ENCODE assay signal across 9 mouse cellular contexts in the genomic region with DNA sequence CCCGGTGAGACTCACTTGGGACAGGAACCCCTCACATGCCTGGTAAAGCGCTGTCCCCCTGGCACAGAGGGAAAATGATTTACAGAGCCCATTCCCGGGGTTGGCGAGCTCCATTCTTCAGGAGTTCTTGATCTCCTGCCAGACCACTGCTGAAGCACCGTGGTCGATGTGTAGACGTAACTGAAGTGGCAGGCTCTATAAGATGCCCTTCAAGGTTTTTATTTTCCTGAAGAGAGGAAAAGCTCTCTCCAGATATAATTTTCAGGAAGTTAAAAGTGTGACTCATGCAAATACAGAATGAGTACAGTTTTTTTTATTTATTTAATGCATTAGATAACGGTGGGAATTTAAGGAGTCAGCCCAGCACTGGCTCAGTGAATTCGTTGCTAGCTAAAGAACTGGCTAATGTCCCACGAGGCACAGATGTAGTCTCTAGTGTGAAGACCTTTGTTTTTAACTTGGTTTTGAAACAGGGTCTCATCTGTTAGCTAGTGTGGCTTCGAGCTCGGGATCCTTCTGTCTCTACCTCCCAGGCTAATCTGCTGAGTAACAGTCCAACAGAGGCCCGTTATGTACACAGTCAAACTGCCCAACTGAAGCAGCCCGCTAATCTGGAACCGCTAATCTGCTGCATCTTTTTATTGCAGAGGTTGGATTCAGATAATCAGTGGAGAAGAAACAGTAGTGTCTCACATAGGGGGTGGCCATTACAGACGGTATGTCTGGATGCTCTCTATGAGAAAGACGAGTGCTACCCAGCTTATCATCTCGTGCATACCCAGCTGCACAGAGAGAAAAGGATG. TPM values are rescaled to one million over a fixed set of nuclear protein-coding genes. Genes with fewer than 3 reads are reported as not detected.
A peak's percentile ranks its signal among the peaks of the same experiment; 100 is the strongest.
DNase-seq lines count a peak whose midpoint lies in the region; ATAC-seq and TF ChIP-seq lines count a peak whose summit lies in the region.
"Had no signal": no experiment of that assay in that cellular context is flagged by ENCODE, and none has a peak within 500 bp of the region (broad histone marks: within the 10 kb centered on the region; RNA-seq: fewer than 3 reads in every experiment).

No protein-coding gene starts in this region.

- H3K36me3 ChIP-seq in hindbrain, embryonic 13.5 days, result peaks cover 10% of the 10 kb centered on the region
- H3K36me3 ChIP-seq in midbrain, embryonic 15.5 days (replicated peaks), result no peaks in the 10 kb centered on the region

- 49% methylated on average over 18 of the region's 18 CpGs for WGBS in hindbrain, embryonic 13.5 days
- WGBS in midbrain, embryonic 15.5 days, result 54% methylated on average over 18 of the region's 18 CpGs

- H3K27ac ChIP-seq in left cerebral cortex, adult 2 months, result peak overlapping the region; percentile 97
- no peak overlapping the region for H3K27ac ChIP-seq in bone marrow macrophage, adult 2 months (ENCODE audit: insufficient read depth, low read depth, low read length)
- peak overlapping the region; percentile 99 for H3K27ac ChIP-seq in hindbrain, embryonic 13.5 days
- H3K27ac ChIP-seq in midbrain, embryonic 15.5 days, result 0 out of 2 replicates have a peak overlapping the region, but pooled peaks have one; percentile 98

- intact Hi-C loops in left cerebral cortex, adult 2 months (cut with DNase I), result no loop called here
- intact Hi-C loops in left cerebral cortex, postnatal 25 days (cut with DNase I), result loop anchor here (5.0 kb wide), 1 partner anchor 268 kb away; no protein-coding TSS in a partner anchor

- no peaks in the 10 kb centered on the region for H3K9me3 ChIP-seq in hindbrain, embryonic 13.5 days
- no peaks in the 10 kb centered on the region for H3K9me3 ChIP-seq in midbrain, embryonic 15.5 days

- peak overlapping the region; percentile 21; the same call in 1 of the 2 replicates for H3K9ac ChIP-seq in hindbrain, embryonic 13.5 days
- no peak overlapping the region for H3K9ac ChIP-seq in midbrain, embryonic 15.5 days

- TF ChIP-seq POLR2A in bone marrow macrophage, adult 2 months (IDR thresholded peaks at IDR 0.05; ENCODE audit: borderline replicate concordance, low read depth, low read length), result no peak

- no peak overlapping the region for H3K4me2 ChIP-seq in hindbrain, embryonic 13.5 days
- no peak overlapping the region for H3K4me2 ChIP-seq in midbrain, embryonic 15.5 days

- TF ChIP-seq CTCF in left cerebral cortex, adult 2 months (IDR thresholded peaks at IDR 0.05), result no peak
- no peak for TF ChIP-seq CTCF in bone marrow macrophage, adult 2 months (IDR thresholded peaks at IDR 0.05; ENCODE audit: low read depth, low read length)

- no peak for DNase-seq in left cerebral cortex, adult 2 months (ENCODE audit: extremely low spot score in 1 of 2, low spot score in 2 of 2)
- DNase-seq in left cerebral cortex, postnatal 25 days (ENCODE audit: low spot score in 2 of 2), result no peak
- no peak for DNase-seq in ovary, postnatal 10 days (ENCODE audit: low spot score)
- no peak for DNase-seq in right cerebral cortex, postnatal 4 days
- DNase-seq: right cerebral cortex, postnatal 25 days had no signal

- no peak overlapping the region for H3K4me3 ChIP-seq in left cerebral cortex, adult 2 months
- peak overlapping the region; percentile 5; the same call in 1 of the 2 replicates for H3K4me3 ChIP-seq in bone marrow macrophage, adult 2 months (ENCODE audit: insufficient read depth, low read length)
- no peak overlapping the region for H3K4me3 ChIP-seq in hindbrain, embryonic 13.5 days
- H3K4me3 ChIP-seq in midbrain, embryonic 15.5 days, result no peak overlapping the region

- 0 out of 2 replicates have a peak, but pooled peaks cover 6% of the 10 kb centered on the region for H3K27me3 ChIP-seq in hindbrain, embryonic 13.5 days
- no peaks in the 10 kb centered on the region for H3K27me3 ChIP-seq in midbrain, embryonic 15.5 days (replicated peaks)

- peaks cover 70% of the 10 kb centered on the region for H3K4me1 ChIP-seq in bone marrow macrophage, adult 2 months (ENCODE audit: control insufficient read depth, insufficient read depth, low read length)
- peaks cover 70% of the 10 kb centered on the region for H3K4me1 ChIP-seq in hindbrain, embryonic 13.5 days (replicated peaks)
- H3K4me1 ChIP-seq in midbrain, embryonic 15.5 days, result peaks cover 45% of the 10 kb centered on the region

- no peak for ATAC-seq in hindbrain, embryonic 13.5 days (ENCODE audit: low FRiP score)
- no peak for ATAC-seq in midbrain, embryonic 15.5 days (replicated peaks)
- ATAC-seq in monocyte, adult 5-6 weeks (replicated peaks; ENCODE audit: insufficient number of reproducible peaks, low FRiP score, low TSS enrichment, poor library complexity, severe bottlenecking), result no peak

RNA-seq across cellular contexts. Expression of a gene that starts 23.2 kb away (rescaled TPM):
- total RNA-seq in left cerebral cortex, adult 2 months (2021), result 1 to 10 TPM; 4.4 to 6.7 TPM
- 1 to 10 TPM; 7.8 TPM for total RNA-seq in left cerebral cortex, postnatal 25 days (2021)
- 14.3 and 24.7 TPM in 2 replicates for polyA plus RNA-seq in bone marrow macrophage, adult 2 months (2012; ENCODE audit: insufficient read depth, insufficient read length, missing spikeins)
- polyA plus RNA-seq in hindbrain, embryonic 13.5 days (2015; fragmentation: Nextera tagmentation; extraction: Ambion mirVana), result 9.8 and 10.4 TPM in 2 replicates
- 6.2 and 8.4 TPM in 2 replicates for polyA plus RNA-seq in midbrain, embryonic 15.5 days (2015; fragmentation: Nextera tagmentation; extraction: Ambion mirVana)
- 10.1 to 31.8 TPM (median 11.9 TPM) in 3 replicates for total RNA-seq in monocyte, adult 5-6 weeks (2017)

RNA-seq across cellular contexts. Expression of a gene that starts 23.5 kb away (rescaled TPM):
- total RNA-seq in left cerebral cortex, adult 2 months (2021), result 1 to 10 TPM; 8.4 to 8.8 TPM
- total RNA-seq in left cerebral cortex, postnatal 25 days (2021), result 1 to 10 TPM; 7.7 to 8.8 TPM
- polyA plus RNA-seq in bone marrow macrophage, adult 2 months (2012; ENCODE audit: insufficient read depth, insufficient read length, missing spikeins), result 11.9 and 14.2 TPM in 2 replicates
- 17.3 and 18.7 TPM in 2 replicates for polyA plus RNA-seq in hindbrain, embryonic 13.5 days (2015; fragmentation: Nextera tagmentation; extraction: Ambion mirVana)
- 13.8 and 16.2 TPM in 2 replicates for polyA plus RNA-seq in midbrain, embryonic 15.5 days (2015; fragmentation: Nextera tagmentation; extraction: Ambion mirVana)
- total RNA-seq in monocyte, adult 5-6 weeks (2017), result 2.1 to 9.9 TPM (median 9.9 TPM) in 3 replicates

RNA-seq across cellular contexts. Expression of a gene that starts 23.6 kb away (rescaled TPM):
- not detected for total RNA-seq in left cerebral cortex, adult 2 months (2021)
- total RNA-seq in left cerebral cortex, postnatal 25 days (2021), result under 1 TPM in 1 of 2 experiments, not detected in 1; 0.98 TPM
- not detected in 2 replicates for polyA plus RNA-seq in bone marrow macrophage, adult 2 months (2012; ENCODE audit: insufficient read depth, insufficient read length, missing spikeins)
- polyA plus RNA-seq in hindbrain, embryonic 13.5 days (2015; fragmentation: Nextera tagmentation; extraction: Ambion mirVana), result 0.61 and 1.7 TPM in 2 replicates
- 0.63 and 1.2 TPM in 2 replicates for polyA plus RNA-seq in midbrain, embryonic 15.5 days (2015; fragmentation: Nextera tagmentation; extraction: Ambion mirVana)
- not detected in 3 replicates for total RNA-seq in monocyte, adult 5-6 weeks (2017)
